Mouse (Mus musculus): Measurements from ENCODE around the gene Caln1. TPM values are rescaled to one million over a fixed set of nuclear protein-coding genes. Genes with fewer than 3 reads are reported as not detected.

Gene Caln1
- polyA plus RNA-seq, 1 experiment from 2014 or later: 0.11 TPM

DNA sequence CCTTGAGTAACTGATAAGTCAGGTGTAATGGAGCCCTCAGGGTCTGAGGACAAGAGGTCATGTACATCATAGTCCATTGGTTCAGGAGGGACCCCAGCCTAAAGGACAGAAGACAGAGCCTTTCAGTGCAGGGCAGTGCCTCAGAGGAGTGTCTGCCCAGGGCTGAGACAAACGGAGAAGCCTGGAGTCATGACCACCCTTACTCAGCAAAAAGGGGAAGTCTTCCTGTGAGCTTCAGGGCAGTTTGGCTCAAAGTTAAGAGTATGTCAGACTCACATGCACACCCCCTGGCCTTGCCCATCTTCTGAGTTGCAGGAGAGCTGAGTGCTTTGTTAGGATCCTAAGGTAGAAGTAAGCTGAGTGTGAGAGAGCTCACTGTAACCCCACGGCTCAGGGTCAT lies 39.4 kb upstream of the Caln1 start:
- no peak overlapping the region for H3K4me3 ChIP-seq (replicated peaks; ENCODE audit: low read depth, low read length)
- DNase-seq (ENCODE audit: low spot score) (no peak), ATAC-seq (replicated peaks; ENCODE audit: low FRiP score, low read depth) (no peak)
- H3K36me3 ChIP-seq (ENCODE audit: insufficient read depth, low read length): 0 out of 2 replicates have a peak, but pooled peaks cover 9% of the 10 kb centered on the region
- no peak overlapping the region for H3K4me2 ChIP-seq (ENCODE audit: low read length)
- no peak for TF ChIP-seq CTCF (IDR thresholded peaks at IDR 0.05; ENCODE audit: low read depth)
- H3K27me3 ChIP-seq (ENCODE audit: insufficient read depth, low read length): no peaks in the 10 kb centered on the region
- H3K27ac ChIP-seq: no peak overlapping the region
- 0 out of 2 replicates have a peak, but pooled peaks cover 4% of the 10 kb centered on the region for H3K4me1 ChIP-seq (replicated peaks; ENCODE audit: insufficient read depth, low read length)
- 69% methylated on average over 2 of the region's 2 CpGs for WGBS
- no peaks in the 10 kb centered on the region for H3K9me3 ChIP-seq (replicated peaks; ENCODE audit: low read length)
- H3K9ac ChIP-seq (ENCODE audit: low read depth, low read length): no peak overlapping the region

GRCm38 (mm10) chr5:130330801-130331200 lies 38.5 kb upstream of the Caln1 start:
- 90% methylated on average over 4 of the region's 4 CpGs for WGBS
- 0 out of 2 replicates have a peak, but pooled peaks cover 4% of the 10 kb centered on the region for H3K4me1 ChIP-seq (replicated peaks; ENCODE audit: insufficient read depth, low read length)
- ATAC-seq (replicated peaks; ENCODE audit: low FRiP score, low read depth): no peak

DNA sequence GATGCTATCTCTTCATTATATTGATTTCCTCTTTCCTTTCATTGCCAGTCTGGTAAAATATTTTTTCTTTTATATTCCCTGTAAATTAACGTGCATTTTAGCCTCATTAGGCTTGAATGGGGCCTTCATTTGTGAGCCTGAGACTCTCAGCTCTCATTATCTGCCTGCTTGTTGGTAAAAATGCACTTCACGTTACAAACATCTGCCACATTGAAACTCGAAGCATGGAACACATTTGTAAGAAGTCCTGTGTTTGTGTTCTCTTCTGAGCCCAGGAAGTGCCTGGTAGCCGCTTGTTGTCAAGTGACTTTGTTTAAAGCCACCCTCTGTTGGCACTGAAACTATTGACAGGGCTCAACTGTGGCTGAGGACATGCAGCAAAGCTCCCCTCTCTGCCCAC lies 38.0 kb upstream of the Caln1 start:
- 0 out of 2 replicates have a peak, but pooled peaks cover 4% of the 10 kb centered on the region for H3K4me1 ChIP-seq (replicated peaks; ENCODE audit: insufficient read depth, low read length)
- H3K27me3 ChIP-seq (ENCODE audit: insufficient read depth, low read length): no peaks in the 10 kb centered on the region
- no peak overlapping the region for H3K4me3 ChIP-seq (replicated peaks; ENCODE audit: low read depth, low read length)
- 78% methylated on average over 4 of the region's 4 CpGs for WGBS
- no peaks in the 10 kb centered on the region for H3K9me3 ChIP-seq (replicated peaks; ENCODE audit: low read length)
- H3K4me2 ChIP-seq (ENCODE audit: low read length): no peak overlapping the region
- H3K36me3 ChIP-seq (ENCODE audit: insufficient read depth, low read length): peaks cover 10% of the 10 kb centered on the region
- no peak overlapping the region for H3K9ac ChIP-seq (ENCODE audit: low read depth, low read length)
- no peak for ATAC-seq (replicated peaks; ENCODE audit: low FRiP score, low read depth)
- no peak overlapping the region for H3K27ac ChIP-seq
- no peak for TF ChIP-seq CTCF (IDR thresholded peaks at IDR 0.05; ENCODE audit: low read depth)
- DNase-seq (ENCODE audit: low spot score): no peak

More at GRCm38 (mm10) chr5:130330801-130331200, 38.5 kb upstream of the Caln1 start:
- H3K4me3 ChIP-seq (replicated peaks; ENCODE audit: low read depth, low read length): no peak overlapping the region
- TF ChIP-seq CTCF (IDR thresholded peaks at IDR 0.05; ENCODE audit: low read depth): no peak
- H3K27me3 ChIP-seq (ENCODE audit: insufficient read depth, low read length): no peaks in the 10 kb centered on the region
- no peaks in the 10 kb centered on the region for H3K9me3 ChIP-seq (replicated peaks; ENCODE audit: low read length)
- H3K27ac ChIP-seq: no peak overlapping the region
- DNase-seq (ENCODE audit: low spot score): no peak
- H3K36me3 ChIP-seq (ENCODE audit: insufficient read depth, low read length): peaks cover 10% of the 10 kb centered on the region
- H3K4me2 ChIP-seq (ENCODE audit: low read length): no peak overlapping the region
- H3K9ac ChIP-seq (ENCODE audit: low read depth, low read length): no peak overlapping the region

DNA sequence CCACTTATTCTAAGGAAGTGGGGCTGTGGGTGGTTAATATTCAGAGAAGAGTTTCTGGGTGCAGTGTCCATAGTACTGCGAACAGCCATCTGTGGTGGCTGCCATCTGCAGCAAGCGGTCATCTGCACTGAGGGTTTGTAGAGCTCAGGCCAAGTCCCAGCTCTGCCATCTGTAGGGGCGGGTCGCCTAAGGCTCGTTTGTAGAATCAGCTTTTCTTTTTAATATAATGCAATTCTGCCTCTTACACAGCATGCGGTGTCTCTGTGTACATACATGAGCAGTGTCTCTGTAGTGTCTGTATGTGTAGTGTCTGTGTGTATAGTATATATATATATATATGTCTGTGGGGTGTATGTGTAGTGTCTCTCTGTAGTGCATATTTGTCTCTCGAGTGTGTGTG lies 35.7 kb upstream of the Caln1 start:
- no peak for TF ChIP-seq CTCF (IDR thresholded peaks at IDR 0.05; ENCODE audit: low read depth)
- no peaks in the 10 kb centered on the region for H3K4me1 ChIP-seq (replicated peaks; ENCODE audit: insufficient read depth, low read length)
- H3K9ac ChIP-seq (ENCODE audit: low read depth, low read length): no peak overlapping the region
- ATAC-seq (replicated peaks; ENCODE audit: low FRiP score, low read depth) (no peak), DNase-seq (ENCODE audit: low spot score) (no peak)
- H3K4me3 ChIP-seq (replicated peaks; ENCODE audit: low read depth, low read length): no peak overlapping the region
- H3K9me3 ChIP-seq (replicated peaks; ENCODE audit: low read length): no peaks in the 10 kb centered on the region
- peaks cover 19% of the 10 kb centered on the region for H3K36me3 ChIP-seq (ENCODE audit: insufficient read depth, low read length)
- WGBS: 93% methylated on average over 7 of the region's 7 CpGs
- no peaks in the 10 kb centered on the region for H3K27me3 ChIP-seq (ENCODE audit: insufficient read depth, low read length)
- no peak overlapping the region for H3K4me2 ChIP-seq (ENCODE audit: low read length)
- no peak overlapping the region for H3K27ac ChIP-seq

DNA sequence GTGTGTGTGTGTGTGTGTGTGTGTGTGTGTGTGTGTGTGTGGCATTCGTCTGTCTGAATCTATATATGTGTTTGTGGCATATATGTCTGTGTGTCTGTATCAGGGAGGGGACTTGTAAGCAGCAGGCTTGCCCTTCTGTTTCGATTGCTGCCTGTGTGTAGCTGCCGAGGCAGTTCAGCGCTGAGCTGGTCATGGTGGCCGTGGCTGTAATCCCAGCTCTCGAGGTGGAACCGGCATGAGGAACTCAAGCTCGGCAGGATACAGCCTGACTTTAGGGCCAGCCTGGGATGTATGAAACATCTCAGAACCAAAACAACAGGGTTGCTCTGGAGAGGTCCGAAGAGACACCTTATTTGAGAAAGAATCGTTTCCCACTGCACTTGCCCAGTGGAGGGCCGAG lies 35.3 kb upstream of the Caln1 start:
- ATAC-seq (replicated peaks; ENCODE audit: low FRiP score, low read depth) (no peak), DNase-seq (ENCODE audit: low spot score) (no peak)
- 93% methylated on average over 11 of the region's 11 CpGs for WGBS
- Histone ChIP-seq H3K9ac (ENCODE audit: low read depth, low read length) (no peak overlapping the region), H3K36me3 (ENCODE audit: insufficient read depth, low read length) (peaks cover 19% of the 10 kb centered on the region), H3K4me2 (ENCODE audit: low read length) (no peak overlapping the region), H3K4me1 (replicated peaks; ENCODE audit: insufficient read depth, low read length) (no peaks in the 10 kb centered on the region), H3K4me3 (replicated peaks; ENCODE audit: low read depth, low read length) (no peak overlapping the region), H3K27me3 (ENCODE audit: insufficient read depth, low read length) (no peaks in the 10 kb centered on the region), H3K27ac (no peak overlapping the region), H3K9me3 (replicated peaks; ENCODE audit: low read length) (no peaks in the 10 kb centered on the region)
- TF ChIP-seq CTCF (IDR thresholded peaks at IDR 0.05; ENCODE audit: low read depth): no peak

- no peak for ATAC-seq (replicated peaks; ENCODE audit: low FRiP score, low read depth)
Observed at GRCm38 (mm10) chr5:130335462-130335861, 33.8 kb upstream of the Caln1 start.

DNA sequence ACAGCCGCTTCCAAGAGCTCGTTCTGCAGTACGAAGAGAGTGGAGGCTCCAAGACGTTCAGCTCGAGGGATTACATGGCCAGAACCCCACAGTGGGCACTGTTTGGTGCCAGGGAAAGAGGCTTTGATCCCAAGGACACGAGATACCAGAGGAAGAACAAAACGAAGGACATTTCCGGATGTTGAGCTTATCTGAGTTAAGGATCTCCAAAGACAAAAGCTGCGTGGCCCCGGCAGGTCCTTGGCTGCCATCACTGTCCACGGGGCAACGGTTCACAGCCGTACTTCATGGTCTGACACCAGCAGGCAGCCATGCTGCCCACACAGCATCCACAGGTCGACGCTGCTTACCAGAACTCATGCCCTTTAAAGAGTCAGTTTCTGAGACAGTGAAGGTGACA lies 28.6 kb upstream of the Caln1 start:
- no peak overlapping the region for H3K27ac ChIP-seq
- TF ChIP-seq CTCF (IDR thresholded peaks at IDR 0.05; ENCODE audit: low read depth): no peak
- no peak overlapping the region for H3K9ac ChIP-seq (ENCODE audit: low read depth, low read length)
- no peaks in the 10 kb centered on the region for H3K4me1 ChIP-seq (replicated peaks; ENCODE audit: insufficient read depth, low read length)
- ATAC-seq (replicated peaks; ENCODE audit: low FRiP score, low read depth) (no peak), DNase-seq (ENCODE audit: low spot score) (no peak)
- H3K9me3 ChIP-seq (replicated peaks; ENCODE audit: low read length): no peaks in the 10 kb centered on the region
- no peaks in the 10 kb centered on the region for H3K27me3 ChIP-seq (ENCODE audit: insufficient read depth, low read length)
- H3K36me3 ChIP-seq (ENCODE audit: insufficient read depth, low read length): peaks cover 17% of the 10 kb centered on the region
- H3K4me3 ChIP-seq (replicated peaks; ENCODE audit: low read depth, low read length): no peak overlapping the region
- H3K4me2 ChIP-seq (ENCODE audit: low read length): no peak overlapping the region
- 92% methylated on average over 15 of the region's 15 CpGs for WGBS

More at GRCm38 (mm10) chr5:130335462-130335861, 33.8 kb upstream of the Caln1 start:
- H3K36me3 ChIP-seq (ENCODE audit: insufficient read depth, low read length): peaks cover 20% of the 10 kb centered on the region
- no peaks in the 10 kb centered on the region for H3K4me1 ChIP-seq (replicated peaks; ENCODE audit: insufficient read depth, low read length)
- H3K9me3 ChIP-seq (replicated peaks; ENCODE audit: low read length): no peaks in the 10 kb centered on the region
- WGBS: 98% methylated on average over 4 of the region's 4 CpGs
- no peak overlapping the region for H3K9ac ChIP-seq (ENCODE audit: low read depth, low read length)
- TF ChIP-seq CTCF (IDR thresholded peaks at IDR 0.05; ENCODE audit: low read depth): no peak
- H3K4me3 ChIP-seq (replicated peaks; ENCODE audit: low read depth, low read length): no peak overlapping the region
- H3K27me3 ChIP-seq (ENCODE audit: insufficient read depth, low read length): no peaks in the 10 kb centered on the region
- no peak overlapping the region for H3K27ac ChIP-seq
- no peak for DNase-seq (ENCODE audit: low spot score)
- no peak overlapping the region for H3K4me2 ChIP-seq (ENCODE audit: low read length)
